Mouse (Mus musculus): Measurements from ENCODE around the gene Gins2. TPM values are rescaled to one million over a fixed set of nuclear protein-coding genes. Genes with fewer than 3 reads are reported as not detected.

Gins2 gene
- total RNA-seq (2021) = 1 to 10 TPM; 3.8 to 5.7 TPM
- 7.8 and 8.7 TPM in 2 replicates for polyA plus RNA-seq (2012; rRNA removed)
- long read RNA-seq, partial matches to known transcripts = 0 of 4 reads
- long read RNA-seq, other reads (novel, unspliced or antisense) = 2 of 4 reads

DNA sequence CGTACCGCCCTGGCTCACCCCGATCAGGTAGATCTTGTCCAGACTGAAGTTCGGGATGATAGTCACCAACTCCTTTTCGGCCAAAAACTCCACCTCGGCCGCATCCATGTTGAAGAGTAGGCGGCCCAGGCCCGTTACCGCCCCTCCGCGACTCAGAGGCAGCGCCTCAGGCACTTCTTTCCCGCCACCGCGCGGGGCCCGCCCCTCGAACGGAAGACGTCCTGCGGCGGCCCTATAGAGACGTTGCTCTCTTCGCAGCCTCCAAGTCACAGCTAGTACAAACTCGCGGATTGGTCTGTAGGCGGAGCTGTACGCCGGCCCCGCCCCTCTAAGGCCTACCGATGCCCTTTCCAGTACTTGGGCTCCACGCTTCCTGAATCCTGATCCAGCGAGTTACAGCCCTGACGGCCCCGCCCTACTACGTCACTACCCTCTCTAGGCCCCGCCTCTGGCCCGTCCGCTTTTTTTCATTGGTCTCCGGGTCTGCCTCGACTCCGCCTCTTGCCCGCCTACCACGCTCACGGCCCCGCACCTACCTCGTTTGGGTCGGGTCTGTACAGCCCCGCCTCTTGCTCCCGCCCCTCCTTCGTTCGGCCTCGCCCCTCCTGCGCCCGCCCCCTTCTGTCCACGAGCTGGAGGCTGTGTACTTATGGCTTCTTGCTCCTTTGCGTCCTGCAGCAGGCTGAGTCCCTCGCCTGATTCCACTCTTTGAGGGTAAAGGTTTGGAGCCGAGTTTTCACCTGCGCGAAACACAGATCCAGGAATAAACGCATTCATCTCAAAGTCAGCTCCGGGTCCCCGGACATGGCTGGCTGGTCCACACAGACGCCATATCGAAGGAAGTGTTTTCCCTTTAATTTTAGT lies at the start of gene Gins2:
Gene Gins2, minus strand, starts transcription at position 397 of the 864 bp plus-strand sequence.
- DNase-seq = peak; percentile 100

DNA sequence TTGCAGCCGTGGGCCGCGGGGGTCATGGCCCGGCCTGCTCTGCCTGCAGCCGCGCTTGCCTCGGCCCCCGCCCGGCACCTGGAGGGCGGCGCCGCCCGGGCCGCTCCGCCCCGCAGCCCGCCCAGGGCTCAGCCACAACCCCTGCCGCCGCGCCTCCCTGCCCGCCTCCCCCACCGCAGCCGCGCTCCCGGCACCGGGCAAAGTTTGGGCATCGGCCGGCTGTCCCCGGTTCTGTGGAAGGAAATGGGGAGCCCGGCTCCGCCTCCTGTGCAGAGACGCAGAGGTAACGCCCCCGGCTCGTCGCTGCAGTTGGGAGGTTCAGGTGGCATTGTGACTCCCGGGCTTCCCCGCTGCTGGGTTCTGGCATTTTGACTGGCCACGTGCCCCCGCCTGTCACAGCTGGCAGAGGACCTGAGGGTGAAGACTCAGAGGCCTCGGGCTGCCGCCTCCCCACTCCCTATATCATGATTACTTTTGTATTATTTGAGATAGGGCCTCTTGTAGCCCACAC lies 45.3 kb upstream of the Gins2 start:
- peak; percentile 92 for DNase-seq

DNA sequence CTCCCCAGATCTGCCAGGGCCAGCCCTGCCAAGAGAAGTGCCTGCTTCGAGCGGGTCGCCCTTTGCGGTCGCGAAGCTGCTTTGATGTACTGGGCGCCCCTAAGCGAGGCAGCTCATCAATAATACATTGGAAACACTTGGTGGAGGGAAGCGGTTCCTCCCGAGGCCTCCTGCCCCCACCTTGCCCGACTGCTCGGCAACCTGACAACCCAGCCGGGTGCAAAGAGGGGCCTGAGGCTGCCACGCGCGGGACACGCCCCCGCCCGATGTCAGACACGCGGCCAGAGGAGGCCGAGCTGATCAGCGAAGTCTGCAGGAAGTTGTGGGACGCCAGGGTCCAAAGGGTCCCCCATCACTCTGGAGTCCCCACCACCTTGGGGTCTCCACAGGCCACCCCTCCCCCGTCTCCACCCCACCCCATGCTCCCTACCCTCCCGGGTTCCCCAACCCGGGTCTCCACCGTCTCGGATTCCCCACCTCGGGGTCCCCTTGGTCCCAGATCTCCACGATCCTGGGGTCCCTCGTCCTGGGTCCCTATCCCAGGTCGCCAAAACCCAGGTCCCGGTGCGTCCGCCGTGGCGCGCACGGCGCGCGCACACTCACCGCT lies 44.7 kb upstream of the Gins2 start:
- peak; percentile 46 for DNase-seq

DNA sequence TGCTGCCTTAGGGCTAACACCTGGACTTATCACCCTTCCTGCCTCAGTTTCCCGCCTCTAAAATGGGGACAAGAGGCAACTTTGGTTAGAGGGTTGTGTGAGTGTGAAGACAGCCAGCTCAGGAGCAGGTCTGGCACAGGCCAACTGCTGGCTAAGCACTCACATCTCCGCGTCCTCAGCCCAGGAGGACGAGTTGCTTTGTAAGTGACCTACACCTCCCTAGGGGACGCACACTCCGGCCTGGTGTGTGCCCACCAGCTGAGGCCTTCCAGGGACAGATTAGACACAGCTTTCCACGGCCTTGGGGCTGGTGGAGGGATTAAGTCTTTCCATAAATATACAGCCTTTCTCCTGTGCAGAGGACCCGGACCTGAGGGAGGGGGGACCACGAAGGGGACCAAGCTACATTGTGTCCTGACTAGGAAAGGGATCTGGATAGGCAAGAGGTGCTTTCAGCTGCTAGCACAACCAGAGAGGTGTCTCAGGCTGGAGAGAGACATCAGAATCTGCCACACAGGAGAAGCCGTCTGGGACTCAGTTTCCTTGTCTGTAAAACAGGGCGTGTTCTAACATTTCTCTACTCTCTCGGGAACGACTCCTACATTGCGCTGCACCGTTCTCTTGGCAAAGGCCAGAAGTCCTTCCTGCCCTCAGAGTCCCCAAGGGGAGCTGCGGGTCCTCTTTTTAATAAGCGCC lies 44.0 kb upstream of the Gins2 start:
- DNase-seq = no peak

DNA sequence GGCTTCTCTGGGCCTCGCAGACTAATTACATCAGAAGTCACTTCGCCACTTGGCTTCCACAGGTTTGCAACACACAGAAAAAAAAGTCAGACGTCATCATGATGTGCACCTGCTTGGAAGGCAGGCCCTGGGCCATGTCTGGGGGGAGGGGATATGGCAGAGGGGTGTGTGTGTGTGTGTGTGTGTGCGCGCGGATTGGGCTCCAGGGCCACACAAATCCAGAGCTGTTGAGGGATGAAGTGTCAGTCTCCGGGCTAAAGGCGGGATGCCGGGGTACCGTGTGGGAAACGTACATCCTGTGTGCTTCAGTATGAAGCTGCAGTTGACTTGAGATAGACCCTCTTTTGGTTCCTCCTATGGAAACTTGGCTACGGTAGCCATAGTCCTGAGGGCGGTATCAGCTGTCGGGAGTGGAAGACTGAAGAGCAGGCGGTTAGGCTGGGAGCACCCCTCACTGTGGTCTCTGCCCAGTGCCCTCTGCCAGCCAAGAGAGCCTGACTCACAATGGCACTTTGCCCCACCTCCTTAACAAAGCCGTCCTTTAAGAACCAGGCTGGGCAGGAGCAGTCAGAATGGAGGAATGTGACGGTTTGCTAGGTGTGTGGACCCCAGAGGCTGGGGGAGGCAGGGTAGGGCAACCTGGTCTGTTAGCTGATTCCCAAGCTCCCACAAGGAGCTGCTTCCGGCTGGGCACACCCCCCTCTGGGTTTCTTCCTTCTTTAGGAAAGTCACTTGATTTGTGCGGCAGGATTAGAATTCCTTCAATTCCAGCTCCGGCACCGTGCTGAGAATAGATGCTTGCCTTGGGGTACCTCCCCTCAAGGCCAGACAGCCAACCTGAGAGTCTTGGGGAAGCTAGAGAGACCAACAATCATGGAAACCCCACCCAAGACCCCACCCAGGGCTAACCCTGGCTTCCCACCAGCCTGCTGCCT lies 42.6 kb upstream of the Gins2 start:
- no peak for DNase-seq

DNA sequence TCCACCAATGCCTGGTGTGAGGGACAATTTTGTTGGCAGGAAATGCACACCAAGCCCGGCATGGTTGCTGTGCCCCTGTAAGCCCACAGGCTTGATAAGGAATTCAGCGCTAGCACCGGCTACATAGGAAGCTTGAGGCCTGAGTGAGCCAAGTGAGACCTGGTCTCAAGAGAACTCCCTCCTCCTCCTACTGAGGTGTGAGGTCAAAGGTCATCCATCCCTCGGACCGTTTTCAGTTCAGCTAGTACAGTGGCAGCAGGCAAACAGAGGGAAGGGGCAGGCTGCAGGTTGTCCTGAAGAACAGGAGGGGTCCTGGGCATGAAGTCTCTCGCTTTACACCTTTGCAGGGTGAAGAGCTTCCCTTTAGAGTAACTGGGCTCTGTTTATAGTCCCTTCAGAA lies 41.7 kb upstream of the Gins2 start:
- DNase-seq = no peak

GRCm38 (mm10) chr8:120630031-120630430 lies 40.9 kb upstream of the Gins2 start:
- DNase-seq = no peak

- DNase-seq = no peak
Observed at GRCm38 (mm10) chr8:120627298-120627697, 38.2 kb upstream of the Gins2 start.

GRCm38 (mm10) chr8:120626461-120626860 lies 37.4 kb upstream of the Gins2 start:
- DNase-seq = no peak

GRCm38 (mm10) chr8:120623608-120624007 lies 34.5 kb upstream of the Gins2 start:
- no peak for DNase-seq

GRCm38 (mm10) chr8:120622161-120622560 lies 33.1 kb upstream of the Gins2 start:
- DNase-seq = no peak

- DNase-seq = no peak
Observed at GRCm38 (mm10) chr8:120620441-120620840, 31.3 kb upstream of the Gins2 start.

DNA sequence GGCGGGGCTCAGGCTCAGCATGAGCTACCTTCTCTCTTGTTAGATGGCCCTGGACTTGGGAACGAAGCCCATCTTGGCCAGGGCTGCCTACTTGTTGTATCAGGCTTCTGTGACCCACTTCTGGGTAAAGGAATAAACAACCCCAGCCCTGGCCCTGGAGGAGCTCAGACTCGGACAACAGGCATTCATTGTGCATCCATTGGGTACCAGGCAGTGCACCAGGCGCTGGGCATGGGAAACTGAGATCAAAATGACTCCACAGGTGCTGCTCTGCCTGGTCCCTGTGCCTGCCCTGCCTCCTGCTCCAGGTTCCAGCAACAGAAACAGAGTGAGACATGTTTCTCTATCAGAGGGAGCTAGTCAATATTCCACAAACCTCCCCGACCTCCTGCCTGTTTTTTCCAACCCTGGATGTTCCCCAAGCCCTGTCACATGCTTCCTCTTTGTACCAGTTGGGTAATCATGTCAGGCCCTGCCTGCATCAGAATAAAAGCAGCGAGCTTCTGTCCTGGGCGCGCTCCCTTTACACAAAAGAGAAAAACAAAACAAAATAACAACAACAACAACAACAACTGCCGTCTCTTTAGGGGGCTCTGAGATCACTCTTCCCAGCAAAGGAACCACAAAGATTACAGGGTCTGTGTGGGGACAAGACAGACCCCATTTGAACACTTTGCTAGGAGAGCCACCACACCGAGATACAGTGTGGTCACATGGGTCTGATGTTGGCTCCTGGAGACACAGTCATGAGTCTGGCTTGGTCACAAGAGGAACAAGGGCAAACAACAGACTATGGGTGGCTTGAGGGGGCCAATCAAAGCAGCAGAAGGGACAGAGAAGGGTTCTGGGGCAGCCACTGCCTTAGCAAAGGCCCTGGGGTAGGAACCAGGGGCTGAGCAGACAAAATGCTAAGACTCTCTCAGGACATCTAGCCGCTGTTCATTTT lies 30.4 kb upstream of the Gins2 start:
- peak; percentile 54 for DNase-seq

DNA sequence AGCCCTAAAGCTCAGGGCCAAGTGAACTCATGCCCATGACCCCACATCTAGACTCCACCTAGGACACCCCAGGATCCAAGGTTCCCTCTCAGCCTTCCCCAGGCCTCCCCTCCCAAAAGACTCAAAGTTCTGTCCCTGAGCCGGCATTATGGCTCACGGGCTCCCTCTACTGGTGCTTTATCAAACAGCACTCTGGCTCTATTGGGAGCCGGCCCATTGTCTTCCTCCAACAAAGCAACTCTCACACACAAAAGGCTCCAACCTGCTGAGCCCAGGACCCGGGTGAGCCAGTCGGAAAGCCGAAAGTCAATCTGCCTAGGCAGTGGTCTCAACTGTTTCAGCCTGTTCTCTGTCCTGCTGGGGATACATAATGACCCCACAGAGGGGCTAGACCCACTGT lies 29.0 kb upstream of the Gins2 start:
- peak; percentile 61 for DNase-seq

GRCm38 (mm10) chr8:120616663-120617626 lies 27.8 kb upstream of the Gins2 start:
- no peak for DNase-seq

GRCm38 (mm10) chr8:120614491-120614890 lies 25.4 kb upstream of the Gins2 start:
- DNase-seq = no peak

- peak; percentile 48 for DNase-seq
Observed at GRCm38 (mm10) chr8:120610824-120611223, 21.7 kb upstream of the Gins2 start.

- DNase-seq = peak; percentile 66
Observed at GRCm38 (mm10) chr8:120607885-120608284, 18.8 kb upstream of the Gins2 start.

DNA sequence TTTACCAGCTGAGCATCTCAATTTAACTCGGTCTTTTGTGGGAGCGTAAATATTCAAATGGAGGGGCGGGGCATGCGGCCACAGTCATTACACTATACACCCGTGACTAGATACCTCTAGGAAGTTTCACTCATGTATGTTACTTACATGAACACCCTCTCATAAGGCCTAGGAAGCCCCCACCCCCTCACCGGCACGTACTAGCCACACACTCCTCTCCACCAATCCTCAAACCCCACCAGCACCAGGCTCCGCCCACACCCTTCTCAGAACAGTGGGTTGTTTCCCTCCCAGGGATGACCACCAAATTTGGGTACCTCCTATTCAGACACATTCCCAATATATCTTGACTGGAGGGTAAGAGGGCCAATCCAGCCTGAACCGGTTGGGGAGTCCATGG lies 18.4 kb upstream of the Gins2 start:
- no peak for DNase-seq
